Mouse (Mus musculus): ENCODE measurements around the gene Abcb6.
A peak's percentile ranks its signal among the peaks of the same experiment; 100 is the strongest.

The Abcb6 gene

DNA sequence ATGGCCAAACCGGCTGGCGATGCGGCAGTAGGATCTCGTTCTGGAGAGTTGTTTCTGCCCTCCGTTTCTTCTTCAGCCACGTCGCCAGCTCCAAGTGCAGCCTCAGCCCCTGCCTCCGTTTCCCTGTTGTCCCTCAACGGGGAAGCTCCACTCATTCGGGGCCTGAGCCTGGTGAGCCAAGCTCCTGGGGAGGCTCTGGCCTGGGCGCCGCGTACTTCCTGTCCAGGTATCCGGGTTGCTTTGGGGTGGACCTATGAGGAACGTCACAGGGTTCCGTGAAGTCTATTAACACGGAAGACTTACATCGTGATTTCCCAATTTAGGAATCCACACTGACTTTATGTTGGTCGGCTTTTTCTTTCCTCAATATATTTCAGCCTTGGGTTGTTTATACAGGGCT is 12.3 kb upstream of the Abcb6 start:
- peak; percentile 47 for DNase-seq

DNA sequence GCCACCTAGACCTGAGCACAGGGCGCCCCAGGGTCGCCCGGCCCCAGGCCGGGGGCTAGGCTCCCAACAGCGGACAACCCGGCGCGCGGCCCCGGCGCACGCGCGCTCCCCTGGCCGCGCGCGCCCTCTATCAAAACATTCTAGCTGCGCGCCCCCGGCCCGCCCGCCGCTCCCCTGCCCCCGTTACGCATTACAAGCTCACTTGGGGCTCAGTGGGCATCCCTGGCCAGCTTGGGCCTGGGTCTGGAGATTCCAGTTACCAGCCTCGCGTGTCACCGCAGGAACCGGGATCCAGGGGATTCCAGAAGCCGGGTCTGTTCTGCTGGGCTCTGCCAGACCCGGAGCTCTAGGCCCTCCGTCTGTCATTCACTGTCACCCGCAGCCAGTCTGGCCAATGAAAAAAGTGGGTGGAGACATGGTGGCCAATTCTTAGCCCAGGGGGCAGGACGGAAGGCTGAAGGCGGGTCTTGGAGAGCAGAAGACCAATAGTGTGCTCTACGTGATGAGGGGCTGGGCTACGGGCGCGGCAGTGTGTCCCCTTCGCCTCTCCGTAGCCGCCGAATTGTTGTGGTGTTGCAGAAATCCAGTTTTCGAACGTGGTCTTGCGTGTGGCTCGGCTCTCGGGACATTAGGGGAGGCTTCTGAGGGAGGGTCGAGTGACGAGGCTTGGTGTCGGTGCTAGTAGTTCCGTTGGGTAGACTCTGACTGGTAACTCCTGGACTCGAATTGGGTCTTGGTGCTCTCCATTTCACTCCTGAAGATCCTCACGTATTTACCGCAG is 11.6 kb upstream of the Abcb6 start, which contains the start of the genes Ankzf1 and Atg9a:
TSS of gene Ankzf1 (plus strand) at position 530 of the 781 bp plus-strand sequence.
TSS of gene Atg9a (minus strand) at position 575 of the 781 bp plus-strand sequence.
- DNase-seq: peak; percentile 96

DNA sequence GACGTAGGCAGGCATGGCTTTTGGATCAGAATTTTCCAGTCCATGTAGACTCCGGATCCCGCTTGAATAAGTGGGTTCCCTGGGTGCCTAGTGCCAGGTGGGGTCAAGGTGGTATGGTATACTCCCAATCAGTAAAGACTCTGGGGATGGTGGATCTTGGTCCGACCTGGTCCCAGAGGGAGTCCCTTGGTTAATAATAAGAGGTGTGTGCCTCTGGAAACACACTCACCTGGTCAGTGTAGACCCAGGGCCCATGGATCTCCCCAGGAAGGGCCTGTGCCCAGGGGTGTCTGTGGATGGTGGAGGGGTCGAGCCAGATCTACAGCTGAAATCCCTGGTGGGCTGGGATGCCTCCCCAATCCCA is 11.0 kb upstream of the Abcb6 start:
- no peak for DNase-seq

DNA sequence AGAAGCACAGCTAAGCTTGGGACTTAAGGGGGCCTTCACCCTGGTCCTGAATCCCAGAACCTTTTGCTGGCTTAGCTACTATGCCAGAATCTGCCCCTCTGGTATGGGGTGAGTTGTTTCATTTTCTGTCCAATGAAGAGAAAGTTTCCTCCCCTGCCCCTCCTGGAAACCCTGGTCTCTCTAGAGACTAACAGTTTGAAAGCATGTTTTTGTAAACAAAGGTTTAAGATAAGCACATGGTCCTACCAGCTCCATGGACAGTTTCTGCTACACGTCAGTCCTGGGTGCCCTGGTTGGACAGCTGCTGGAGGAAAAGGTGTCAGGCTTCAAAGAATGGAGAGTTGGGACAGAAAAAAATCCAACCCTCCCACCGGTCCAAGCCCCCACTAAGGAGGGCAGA is 10.4 kb upstream of the Abcb6 start:
- DNase-seq: no peak

DNA sequence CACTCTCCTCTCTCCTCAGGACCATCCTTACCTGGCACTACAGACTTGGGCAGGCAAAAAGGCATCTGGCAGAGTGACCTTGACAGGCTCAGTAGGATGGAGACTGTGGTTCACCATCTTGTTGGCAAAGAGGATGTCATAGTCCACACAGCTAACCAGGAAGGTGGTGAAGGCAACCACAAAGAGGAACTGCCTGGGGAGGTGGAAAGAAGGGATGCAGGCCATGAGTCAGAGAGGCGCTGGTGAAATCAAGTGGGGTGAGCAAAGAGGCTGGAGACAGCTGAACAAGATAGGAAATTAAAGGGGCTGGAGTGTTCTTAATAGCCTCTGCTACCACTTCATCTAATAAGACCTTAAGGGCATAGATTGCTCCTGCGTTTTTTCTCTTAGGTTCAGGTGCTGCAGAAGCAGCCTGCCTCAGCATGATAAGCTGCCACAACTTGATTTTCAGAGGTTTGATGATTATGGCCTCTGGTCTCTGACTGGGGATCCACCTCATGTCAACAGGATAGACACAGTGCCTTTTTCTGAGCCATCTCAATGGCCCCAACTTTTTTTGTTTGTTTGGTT is 7.8 kb upstream of the Abcb6 start:
- DNase-seq: no peak

DNA sequence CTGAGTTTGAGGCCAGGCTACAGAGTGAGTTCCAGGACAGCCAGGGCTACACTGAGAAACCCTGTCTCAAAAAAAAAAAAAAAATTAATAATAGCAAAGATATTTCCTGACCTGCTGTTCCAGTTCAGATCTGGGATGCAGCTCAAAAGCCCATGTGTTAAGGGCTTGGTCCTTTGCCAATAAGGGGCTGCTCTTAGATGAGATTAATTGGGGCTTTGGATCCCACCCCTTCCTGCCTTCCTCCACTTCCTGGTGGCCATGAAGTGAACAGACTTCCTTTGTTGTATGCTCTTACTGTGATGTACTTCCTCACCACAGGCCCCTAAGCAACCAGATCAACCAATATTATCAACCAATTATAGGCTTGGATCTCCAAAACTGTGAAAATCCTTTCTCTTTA is 6.9 kb upstream of the Abcb6 start:
- DNase-seq: no peak

DNA sequence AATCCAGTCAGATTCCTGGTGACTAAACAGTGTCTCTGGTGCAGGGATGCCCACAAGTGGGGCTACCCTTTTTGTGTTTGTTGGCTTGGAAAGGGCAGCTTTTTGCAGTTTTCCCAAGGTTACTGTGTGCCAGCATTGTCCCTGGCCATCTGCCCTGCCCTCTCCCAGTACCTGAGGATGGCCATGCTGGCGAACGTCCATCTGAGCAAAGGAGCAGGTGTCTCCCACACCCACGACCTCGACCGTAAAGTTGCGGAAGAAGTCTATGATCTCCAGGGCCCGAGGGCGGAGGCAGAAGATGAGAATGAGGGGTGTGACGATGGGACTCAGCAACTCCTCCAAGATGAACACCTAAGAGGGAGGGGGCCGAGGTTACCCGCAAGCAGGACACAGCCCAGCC is 5.3 kb upstream of the Abcb6 start:
- DNase-seq: no peak

DNA sequence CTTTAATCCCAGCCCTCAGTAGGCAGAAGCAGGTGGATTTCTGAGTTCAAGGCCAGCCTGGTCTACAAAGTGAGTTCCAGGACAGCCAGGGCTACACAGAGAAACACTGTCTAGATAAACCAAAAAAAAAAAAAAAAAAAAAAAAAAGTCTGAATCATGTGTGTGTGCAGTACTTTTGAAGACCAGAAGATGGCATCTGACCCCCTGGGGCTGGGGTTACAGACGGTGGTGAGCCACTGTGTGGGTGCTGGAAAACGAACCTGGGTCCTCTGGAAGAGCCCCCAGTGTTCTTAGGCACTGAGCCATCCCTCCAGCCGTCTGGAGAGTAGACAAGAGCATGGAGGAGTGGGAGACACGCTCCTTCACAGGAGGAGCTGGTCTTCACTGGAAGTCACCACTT is 2.0 kb upstream of the Abcb6 start:
- DNase-seq: no peak

DNA sequence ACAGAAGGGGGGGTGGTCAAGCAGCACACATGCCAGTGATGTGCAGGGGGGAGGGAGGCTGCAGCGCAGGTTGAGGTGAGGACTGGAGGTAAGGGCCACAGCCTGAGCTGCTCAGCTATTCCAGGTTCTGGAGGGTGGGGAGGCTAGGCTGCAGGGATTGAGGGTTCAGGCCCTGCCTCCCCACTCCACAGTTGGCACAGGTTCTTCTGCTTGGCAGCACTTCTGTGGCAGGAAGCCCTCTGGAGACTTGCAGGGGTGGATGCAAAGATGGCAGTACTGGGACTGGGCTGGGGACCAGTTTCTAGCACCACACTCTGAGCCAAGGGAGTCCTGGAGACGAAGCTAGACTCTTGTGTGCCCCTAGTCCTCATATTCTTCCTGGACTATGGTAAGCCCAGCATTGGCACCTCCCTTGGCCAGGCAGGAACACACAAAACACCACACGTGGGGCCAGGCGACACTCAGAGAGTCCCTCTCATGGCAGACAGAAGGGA is 1.2 kb upstream of the Abcb6 start:
- no peak for DNase-seq

DNA sequence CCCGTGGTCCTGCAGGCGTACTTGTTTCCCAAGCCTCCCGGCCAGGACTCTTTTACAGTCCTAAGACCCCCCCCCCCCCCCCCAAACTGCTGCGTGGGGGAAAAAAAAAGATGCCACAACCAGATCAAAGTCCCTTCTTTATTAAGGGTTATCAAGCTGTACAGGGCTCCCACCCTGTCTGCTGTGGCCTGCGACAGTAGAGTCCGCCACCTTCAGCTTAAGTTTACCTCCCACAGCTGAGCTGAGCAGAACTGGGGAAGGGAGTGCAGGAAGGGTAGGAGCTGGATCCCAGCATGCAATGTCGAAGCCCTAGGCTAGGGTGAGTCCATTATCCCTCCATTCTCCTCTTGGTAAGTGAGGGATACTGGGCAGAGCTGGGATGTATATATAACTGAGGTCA is 549 bp upstream of the Abcb6 start:
- no peak for DNase-seq

DNA sequence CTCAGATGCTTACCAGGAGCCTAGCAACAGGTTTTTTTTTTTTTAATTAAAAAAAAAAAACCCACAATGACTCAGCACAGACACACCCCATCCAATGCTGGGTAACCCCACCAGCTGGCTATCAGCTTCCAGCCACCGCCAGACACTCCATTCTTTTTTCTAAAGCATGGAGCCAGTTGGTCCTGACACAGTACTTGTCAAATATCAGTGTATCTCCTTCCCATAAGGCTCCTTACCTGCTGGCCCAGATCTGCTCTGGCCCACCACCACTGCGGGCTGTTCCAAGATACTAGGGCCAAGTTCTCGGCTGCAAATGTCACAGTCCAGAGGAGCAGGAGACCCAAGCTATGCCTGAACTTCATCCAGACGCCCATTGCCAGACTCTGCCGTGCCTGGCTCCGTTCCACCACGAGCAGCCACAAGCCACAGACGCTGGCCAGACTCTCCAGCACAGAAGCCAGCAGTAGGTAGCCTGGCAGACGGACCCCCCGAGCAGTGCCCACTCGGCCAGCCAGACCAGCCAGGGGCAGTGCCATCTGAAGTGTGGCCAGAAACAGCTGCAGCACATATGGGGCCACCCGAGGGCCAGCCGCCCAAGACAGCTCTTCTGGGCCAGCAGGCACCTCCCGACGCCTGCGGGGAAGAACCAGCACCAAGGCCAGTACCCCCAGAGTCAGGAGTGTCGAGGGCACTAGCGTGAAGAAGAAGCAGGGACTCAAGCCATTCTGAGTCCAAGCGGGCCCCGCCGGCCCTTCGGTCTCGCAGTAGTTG is 673 bp downstream of the Abcb6 start:
- DNase-seq: peak; percentile 2

DNA sequence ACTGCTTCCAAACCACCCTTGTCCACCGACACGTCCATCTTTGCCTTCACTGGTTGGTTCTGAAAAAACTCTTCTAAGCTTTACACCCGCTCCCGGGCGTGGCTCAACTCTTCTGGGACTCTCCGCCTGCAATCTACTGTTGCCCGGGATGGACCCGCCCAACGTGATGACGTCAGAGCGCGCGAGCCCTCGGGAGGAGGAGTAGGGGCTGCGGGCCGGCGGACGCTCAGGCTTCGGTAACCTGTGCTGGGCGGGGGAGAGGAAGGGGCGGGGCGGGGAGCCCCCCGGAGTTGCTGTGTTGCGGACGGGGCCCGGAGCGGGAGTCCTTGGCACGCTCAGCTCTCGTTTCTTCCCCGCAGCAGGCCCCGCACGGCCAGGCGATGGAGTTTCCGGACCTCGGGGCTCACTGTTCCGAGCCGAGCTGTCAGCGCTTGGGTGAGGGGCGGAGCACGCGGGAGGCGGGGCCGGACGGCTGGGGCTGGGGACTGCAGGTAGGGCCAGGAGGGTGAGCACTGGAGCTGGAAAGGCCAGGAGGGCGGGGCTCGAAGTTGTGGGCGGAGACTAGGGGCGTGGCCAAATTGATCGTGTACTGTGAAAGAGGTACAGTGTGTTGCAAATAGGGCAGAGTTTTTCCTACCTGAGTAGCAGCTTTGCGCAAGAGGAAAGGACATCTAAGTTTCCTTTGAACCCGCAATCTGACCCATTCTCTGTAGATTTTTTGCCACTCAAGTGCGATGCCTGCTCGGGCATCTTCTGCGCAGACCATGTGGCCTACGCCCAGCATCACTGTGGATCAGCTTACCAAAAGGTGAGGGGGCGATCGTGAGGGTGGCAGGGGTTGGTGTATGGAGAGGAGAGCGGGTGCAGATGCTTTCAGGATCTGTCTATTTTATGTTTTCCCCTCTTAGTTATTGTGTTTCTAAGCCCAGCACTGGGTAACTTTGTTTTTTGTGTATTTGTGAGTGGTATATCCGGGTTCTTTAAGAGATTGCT is 11.4 kb downstream of the Abcb6 start, which contains the start of gene Zfand2b:
TSS of gene Zfand2b (plus strand) at position 175 of the 993 bp plus-strand sequence.
- DNase-seq: peak; percentile 97

DNA sequence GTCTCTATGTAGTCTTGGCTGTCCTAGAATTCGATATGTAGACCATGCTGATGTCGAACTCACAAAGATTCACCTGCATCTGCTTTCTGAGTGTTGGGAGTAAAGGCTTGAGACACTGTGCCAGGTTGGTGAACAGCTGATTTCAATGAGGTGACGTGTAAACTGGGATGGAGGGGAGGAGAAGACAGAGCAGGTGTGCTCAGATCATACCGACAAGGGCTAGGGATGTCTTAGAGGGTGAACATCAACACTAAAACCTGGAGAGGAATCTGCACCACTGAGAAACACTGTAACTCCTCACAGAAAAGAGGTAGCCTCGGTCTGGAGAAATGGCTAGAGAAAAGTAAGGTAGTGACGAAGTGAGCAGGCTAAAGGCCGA is 12.1 kb downstream of the Abcb6 start:
- no peak for DNase-seq

DNA sequence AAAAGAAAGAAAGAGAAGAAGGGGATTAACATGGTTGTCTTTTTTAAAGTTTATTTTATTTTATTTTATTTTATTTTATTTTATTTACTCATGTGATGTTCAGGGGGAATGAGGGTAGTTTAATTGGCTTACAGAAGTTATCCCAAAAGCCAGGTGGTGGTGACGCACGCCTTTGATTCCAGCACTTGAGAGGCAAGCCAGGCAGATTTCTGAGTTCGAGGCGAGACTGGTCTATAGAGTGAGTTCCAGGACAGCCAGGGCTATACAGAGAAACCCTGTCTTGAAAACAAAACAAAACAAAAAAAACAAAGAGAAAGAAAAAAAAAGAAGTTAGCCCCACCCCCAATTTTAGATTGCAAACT is 20.0 kb downstream of the Abcb6 start:
- no peak for DNase-seq

DNA sequence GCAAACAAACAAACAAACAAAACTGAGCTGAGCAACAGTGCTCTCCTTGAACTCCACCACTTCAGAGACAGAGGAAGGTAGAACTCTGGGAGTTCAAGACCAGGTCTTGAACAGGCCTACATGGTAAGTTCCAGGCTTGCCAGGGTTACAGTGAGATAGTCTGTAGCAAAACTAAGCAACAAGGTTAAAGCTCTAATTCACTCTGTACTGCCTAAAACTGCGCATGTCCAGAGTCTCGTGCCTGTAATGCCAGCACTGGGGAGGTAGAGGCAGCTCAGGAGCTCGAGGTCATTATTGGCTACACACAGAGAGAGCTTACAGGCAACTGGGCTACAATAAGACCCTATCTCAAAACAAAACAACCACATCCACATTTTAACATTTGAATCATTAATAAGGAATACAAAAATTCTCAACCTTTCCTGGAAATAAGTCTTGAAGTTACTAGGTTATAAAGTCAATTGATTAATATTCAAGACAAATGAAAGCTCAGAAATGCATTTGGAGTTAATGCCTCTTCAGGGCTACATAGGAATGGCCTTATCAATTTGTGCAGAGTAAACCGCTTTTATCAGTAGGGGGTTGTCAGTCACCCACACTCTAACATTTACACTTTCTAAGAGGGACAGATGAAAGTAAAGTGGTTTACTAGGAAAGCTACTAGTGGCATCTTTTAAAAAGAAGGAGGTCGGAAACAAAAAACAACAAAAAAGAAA is 20.5 kb downstream of the Abcb6 start:
- no peak for DNase-seq

DNA sequence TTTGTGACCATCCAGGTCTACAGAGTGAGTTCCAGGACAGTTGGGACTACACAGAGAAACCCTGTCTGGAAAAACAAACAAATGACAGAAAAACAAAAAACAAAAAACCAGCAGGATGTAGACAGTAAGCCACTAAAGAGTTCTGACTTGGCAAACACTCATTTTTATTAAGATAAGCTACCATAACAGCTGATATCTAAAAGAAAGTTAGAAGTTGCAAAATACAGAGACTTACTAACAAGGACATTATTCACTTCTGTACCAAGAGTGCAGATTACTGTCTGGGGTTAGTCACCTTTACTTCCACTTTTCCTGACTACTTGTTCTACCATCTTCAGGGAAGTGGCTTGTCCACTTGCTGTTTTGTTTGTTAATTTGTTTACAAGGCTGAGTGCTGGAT is 21.2 kb downstream of the Abcb6 start:
- no peak for DNase-seq

DNA sequence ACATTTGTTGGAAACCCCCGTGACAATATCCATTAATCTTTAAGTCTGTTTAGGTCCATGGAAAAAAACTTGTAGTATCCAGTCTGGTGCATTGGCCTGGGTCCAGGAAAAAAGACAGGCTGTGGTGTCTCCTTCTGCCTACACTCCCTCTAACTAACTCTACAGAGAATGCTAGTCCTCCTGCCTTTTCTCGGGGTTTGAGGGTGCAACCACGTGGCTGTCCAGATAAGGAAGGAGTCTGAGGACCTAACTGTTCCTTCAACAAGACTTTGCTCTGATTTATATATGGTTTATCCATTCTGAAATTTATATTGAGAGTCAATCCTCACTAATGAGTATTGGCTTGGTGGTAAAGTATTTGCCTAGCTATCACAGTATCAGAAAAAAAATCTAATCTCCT is 24.4 kb downstream of the Abcb6 start:
- DNase-seq: no peak

DNA sequence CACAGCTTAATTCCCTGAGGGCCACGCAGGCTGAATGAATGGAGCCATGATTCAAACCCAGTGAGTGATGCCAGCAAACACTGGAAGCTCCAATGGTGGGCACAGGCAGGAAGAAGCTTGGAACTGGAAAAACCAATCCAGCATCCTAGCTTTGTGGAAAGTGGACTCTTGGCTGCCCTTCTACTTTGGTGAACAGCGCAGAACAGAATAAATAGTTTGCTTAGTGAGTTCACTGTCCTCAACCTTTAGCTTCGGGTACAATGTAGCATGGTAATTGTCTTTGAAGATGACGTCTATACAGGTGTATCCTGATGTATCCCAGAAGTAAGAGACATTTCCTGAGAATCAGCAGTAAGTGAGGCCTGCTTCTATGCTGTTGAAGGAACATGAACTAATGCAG is 31.5 kb downstream of the Abcb6 start:
- no peak for DNase-seq

DNA sequence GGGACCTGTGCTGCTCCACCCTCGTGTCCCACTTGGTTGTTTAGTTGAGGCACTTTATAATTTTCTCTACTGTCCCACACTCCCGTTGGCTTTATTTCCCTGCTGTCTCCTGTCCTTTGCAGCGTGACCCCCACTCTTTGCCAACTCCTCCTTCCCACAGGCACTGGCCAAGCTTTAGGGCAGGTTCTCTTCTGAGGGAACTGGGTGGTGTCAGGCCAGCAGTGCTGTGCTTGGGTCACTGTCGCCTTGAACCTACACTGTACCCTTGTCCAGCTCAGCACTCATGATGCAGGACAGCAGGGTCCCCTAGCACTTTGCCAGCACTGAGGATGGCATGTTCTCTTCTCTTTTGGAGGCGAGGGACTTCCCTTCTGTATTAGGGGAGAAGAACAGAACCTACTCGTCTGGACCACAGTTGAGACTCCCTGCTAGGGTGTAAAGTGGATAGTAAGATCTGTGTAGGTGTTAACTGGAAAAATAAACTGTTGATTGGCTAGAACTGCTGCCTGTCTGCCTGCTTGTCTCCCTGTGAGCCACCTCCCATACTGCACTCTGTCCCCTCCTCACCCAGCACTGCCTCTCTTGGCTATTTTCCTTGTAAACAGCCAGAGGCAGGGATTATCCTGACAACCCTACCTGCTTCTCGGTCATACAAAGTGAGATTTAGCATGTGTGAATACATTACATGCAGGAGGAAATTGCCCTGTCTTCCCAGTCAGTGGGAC is 32.6 kb downstream of the Abcb6 start:
- no peak for DNase-seq

DNA sequence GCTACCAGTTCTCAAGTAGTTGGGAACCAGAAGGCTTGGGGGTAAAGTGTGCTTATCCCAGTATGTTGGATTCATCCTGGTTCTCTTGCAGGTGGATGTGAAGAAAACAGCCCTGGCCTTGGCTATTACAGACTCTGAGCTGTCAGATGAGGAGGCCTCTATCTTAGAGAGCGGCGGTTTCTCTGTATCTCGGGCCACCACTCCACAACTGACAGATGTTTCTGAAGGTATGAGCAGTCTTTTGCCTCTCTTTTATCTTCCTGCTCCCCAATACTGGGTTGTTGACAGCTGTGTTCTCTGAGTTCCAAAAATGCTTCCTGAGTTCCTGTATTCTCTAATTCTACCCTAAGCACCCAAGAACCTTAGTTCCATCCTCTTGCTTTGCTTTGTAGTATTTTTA is 34.6 kb downstream of the Abcb6 start:
- DNase-seq: no peak

All from embryo, embryonic 11 days (tissue).